Mouse (Mus musculus): Measurements from ENCODE around the gene Babam2. TPM values are rescaled to one million over a fixed set of nuclear protein-coding genes. Genes with fewer than 3 reads are reported as not detected.

The Babam2 gene
- polyA plus RNA-seq, 1 experiment = 52.8 TPM

DNA sequence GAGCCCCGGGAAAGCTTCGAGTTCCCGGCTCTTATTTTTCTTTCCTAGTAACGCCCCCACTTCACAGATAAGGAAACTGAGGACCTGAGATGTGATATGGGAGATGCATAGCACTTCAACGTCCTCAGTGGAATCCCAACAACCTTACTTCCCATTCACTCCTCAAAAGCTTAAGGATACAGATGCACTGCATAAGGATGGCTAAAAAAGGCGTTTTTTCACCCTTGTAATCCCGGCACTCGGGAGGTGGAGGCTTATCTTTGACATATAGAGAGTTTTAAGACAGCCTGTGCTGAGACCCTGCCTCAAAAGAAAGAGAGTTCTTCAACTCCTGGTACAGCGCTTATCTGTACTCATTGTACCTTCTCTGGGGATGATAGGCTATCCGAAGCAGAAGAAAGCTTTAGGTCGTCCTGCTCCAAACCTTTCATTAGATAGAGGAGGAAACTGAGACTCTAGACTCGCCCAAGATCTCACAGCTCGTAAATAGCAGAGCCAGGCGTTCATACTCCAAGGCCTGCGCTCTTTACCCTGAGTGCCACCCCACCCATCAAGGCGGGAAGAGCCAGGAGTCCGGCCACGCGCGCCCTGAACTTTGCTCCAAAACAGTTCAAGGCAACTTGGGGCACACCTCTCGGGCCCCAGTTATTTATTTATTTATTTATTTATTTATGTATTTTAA is 436.7 kb downstream of the Babam2 start:
- H3K4me1 ChIP-seq (ENCODE audit: control insufficient read depth, insufficient read depth, low read length) = peaks cover 5% of the 10 kb centered on the region; the same call in 1 of the 2 replicates
- TF ChIP-seq POLR2A (IDR thresholded peaks at IDR 0.05; ENCODE audit: extremely low read depth, insufficient read depth, low read length) (no peak), CTCF (IDR thresholded peaks at IDR 0.05; ENCODE audit: extremely low read depth, insufficient read depth, low read length) (no peak)
- peak overlapping the region; percentile 33; the same call in 1 of the 2 replicates for H3K4me3 ChIP-seq (ENCODE audit: insufficient read depth, low read length)
- peak overlapping the region; percentile 43 for H3K27ac ChIP-seq (ENCODE audit: insufficient read depth, low read length)

Other genes starting within 250 kb of the Babam2 start
- gene Zfp512, start 245.3 kb upstream of the Babam2 start, polyA plus RNA-seq (2012; rRNA removed) = 41.5 and 47.0 TPM in 2 replicates
- not detected in 2 replicates for gene 4930548H24Rik, start 211.9 kb upstream of the Babam2 start, polyA plus RNA-seq (2012; rRNA removed)
- 21.1 and 22.2 TPM in 2 replicates for gene Gpn1, start 202.9 kb upstream of the Babam2 start, polyA plus RNA-seq (2012; rRNA removed)
- 26.0 and 26.9 TPM in 2 replicates for gene Slc4a1ap, start 170.7 kb upstream of the Babam2 start, polyA plus RNA-seq (2012; rRNA removed)
- gene Supt7l, start 169.9 kb upstream of the Babam2 start, polyA plus RNA-seq (2012; rRNA removed) = 14.2 and 15.5 TPM in 2 replicates
- gene Mrpl33, start 100.7 kb upstream of the Babam2 start, polyA plus RNA-seq (2012; rRNA removed) = 108 and 111 TPM in 2 replicates
- 3.2 and 4.2 TPM in 2 replicates for gene Rbks, start 57 bp upstream of the Babam2 start, polyA plus RNA-seq (2012; rRNA removed)